Mouse (Mus musculus) forebrain, postnatal 0 days (tissue): ENCODE measurements at regions not wholly inside any gene's neighbourhood (a gene's known extent, or its start where the extent isn't known, plus 50 kb on each side); places are given as distances from the start of the nearest gene placed in this dataset.

Experiments used
- ATAC-seq: fragments of 200-750 bp; cut with Nextera tagmentation; 2 replicates; pipeline ENCODE4 v1.8.0; 2017; ENCODE audit warnings: mild to moderate bottlenecking, moderate library complexity
- DNase-seq: peaks from one replicate; pipeline ENCODE4 v3.0.0-alpha.2; 2015
- H3K27ac ChIP-seq: fragments of 300-500 bp; sonication (generic); 2 replicates; pipeline ENCODE4 v1.5.1; 2014; ENCODE audit warnings: low read depth, mild to moderate bottlenecking, antibody characterized with exemption, low read length, moderate library complexity, mixed read lengths
- H3K27me3 ChIP-seq: fragments of 300-500 bp; sonication (generic); 2 replicates; pipeline ENCODE4 v1.6.1; 2014; ENCODE audit warnings: mild to moderate bottlenecking, low read length, mixed read lengths; ENCODE audit not compliant: insufficient read depth
- H3K36me3 ChIP-seq: fragments of 300-500 bp; sonication (generic); 2 replicates; pipeline ENCODE4 v1.6.1; 2014; ENCODE audit warnings: mild to moderate bottlenecking, moderate library complexity; ENCODE audit not compliant: insufficient read depth
- H3K4me1 ChIP-seq: fragments of 300-500 bp; sonication (generic); 2 replicates; pipeline ENCODE4 v1.6.1; 2014; ENCODE audit warnings: antibody characterized with exemption; ENCODE audit not compliant: insufficient read depth
- H3K4me2 ChIP-seq: fragments of 300-500 bp; sonication (generic); 2 replicates; pipeline ENCODE4 v1.6.1; 2014; ENCODE audit warnings: low read depth, mild to moderate bottlenecking, moderate library complexity
- H3K4me3 ChIP-seq: fragments of 300-500 bp; sonication (generic); 2 replicates; pipeline ENCODE4 v1.5.1; 2014; ENCODE audit warnings: low read depth, low read length, mixed read lengths
- H3K9ac ChIP-seq: fragments of 300-500 bp; sonication (generic); 2 replicates; pipeline ENCODE4 v1.6.1; 2014; ENCODE audit warnings: mild to moderate bottlenecking
- H3K9me3 ChIP-seq: fragments of 300-500 bp; sonication (generic); 2 replicates; pipeline ENCODE4 v1.6.1; 2016; ENCODE audit warnings: low read length
- CTCF ChIP-seq: sonication (generic); IDR thresholded peaks from 2 replicates; pipeline ENCODE4 v1.5.1; 2016; ENCODE audit warnings: antibody characterized with exemption, control low read depth, low read depth
- WGBS: fragments of 180-500 bp; shearing (Covaris S2); extraction: QIAGEN DNeasy Blood & Tissue Kit; methylation state at CpG from one replicate; pipeline ENCODE4 v1.1.7; 2014; 5-methylcytosine and 5-hydroxymethylcytosine counted together

- no peak for TF ChIP-seq CTCF
- Histone ChIP-seq H3K36me3 (no peaks in the 10 kb centered on the region), H3K9me3 (no peaks in the 10 kb centered on the region), H3K9ac (no peak overlapping the region), H3K27ac (no peak overlapping the region), H3K4me3 (no peak overlapping the region), H3K27me3 (no peaks in the 10 kb centered on the region), H3K4me2 (no peak overlapping the region), H3K4me1 (no peaks in the 10 kb centered on the region)
- 84% methylated on average over 1 of the region's 1 CpGs for WGBS
- DNase-seq: no peak
- no peak for ATAC-seq
Measured at GRCm38 (mm10) chr4:142816986-142817385, 395.8 kb downstream of the Prdm2 start.

- no peak for DNase-seq
- Histone ChIP-seq H3K27me3 (no peaks in the 10 kb centered on the region), H3K36me3 (no peaks in the 10 kb centered on the region), H3K9me3 (no peaks in the 10 kb centered on the region), H3K4me3 (no peak overlapping the region), H3K4me2 (no peak overlapping the region), H3K27ac (no peak overlapping the region), H3K9ac (no peak overlapping the region), H3K4me1 (peaks cover 4% of the 10 kb centered on the region; the same call in 1 of the 2 replicates)
- TF ChIP-seq CTCF: no peak
- no peak; the same call in 1 of the 2 replicates for ATAC-seq
- WGBS: 83% methylated on average over 2 of the region's 2 CpGs
Measured at GRCm38 (mm10) chr4:142803819-142804218, 409.0 kb downstream of the Prdm2 start.

- ATAC-seq: no peak
- Histone ChIP-seq H3K4me3 (no peak overlapping the region), H3K9ac (no peak overlapping the region), H3K36me3 (no peaks in the 10 kb centered on the region), H3K9me3 (no peaks in the 10 kb centered on the region), H3K4me1 (peaks cover 4% of the 10 kb centered on the region; the same call in 1 of the 2 replicates), H3K27me3 (no peaks in the 10 kb centered on the region), H3K27ac (no peak overlapping the region), H3K4me2 (no peak overlapping the region)
- DNase-seq: no peak
- no peak for TF ChIP-seq CTCF
- WGBS: 41% methylated on average over 5 of the region's 5 CpGs
Measured at GRCm38 (mm10) chr4:142799291-142799690, 413.5 kb downstream of the Prdm2 start.

DNA sequence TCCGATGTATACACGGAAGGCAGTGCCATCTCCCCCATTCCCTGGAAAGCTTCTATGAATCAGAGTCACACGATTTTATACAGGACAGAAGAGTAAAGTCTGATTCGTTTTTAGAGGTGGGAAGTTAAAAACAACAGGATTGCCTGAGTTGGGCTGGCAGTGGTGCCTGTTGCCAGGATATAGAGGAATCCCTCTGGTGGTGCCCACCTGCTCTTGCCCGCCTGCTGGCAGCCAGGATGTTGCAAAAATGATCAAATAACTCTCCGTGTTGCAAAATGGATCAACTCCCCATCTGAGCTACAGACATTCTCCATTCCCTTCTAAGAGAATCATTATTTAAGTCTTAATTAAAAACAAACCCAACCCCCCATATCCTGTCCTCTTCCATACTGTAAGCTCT lies 414.0 kb downstream of the Prdm2 start:
- Histone ChIP-seq H3K36me3 (no peaks in the 10 kb centered on the region), H3K9me3 (no peaks in the 10 kb centered on the region), H3K4me3 (no peak overlapping the region), H3K9ac (no peak overlapping the region), H3K4me2 (no peak overlapping the region), H3K27ac (no peak overlapping the region), H3K4me1 (peaks cover 4% of the 10 kb centered on the region; the same call in 1 of the 2 replicates), H3K27me3 (no peaks in the 10 kb centered on the region)
- DNase-seq: peak; percentile 29
- 58% methylated on average over 6 of the region's 6 CpGs for WGBS
- TF ChIP-seq CTCF: no peak
- no peak for ATAC-seq

- no peak for ATAC-seq
Measured at GRCm38 (mm10) chr4:142792606-142792970, 420.2 kb downstream of the Prdm2 start.

GRCm38 (mm10) chr4:142791823-142792605 lies 420.8 kb downstream of the Prdm2 start:
- H3K9ac ChIP-seq: no peak overlapping the region
- H3K4me3 ChIP-seq: no peak overlapping the region
- H3K4me1 ChIP-seq: no peaks in the 10 kb centered on the region
- H3K36me3 ChIP-seq: no peaks in the 10 kb centered on the region
- no peaks in the 10 kb centered on the region for H3K27me3 ChIP-seq
- DNase-seq (no peak), ATAC-seq (no peak)
- no peaks in the 10 kb centered on the region for H3K9me3 ChIP-seq
- H3K4me2 ChIP-seq: no peak overlapping the region
- WGBS: 83% methylated on average over 3 of the region's 3 CpGs
- no peak overlapping the region for H3K27ac ChIP-seq
- TF ChIP-seq CTCF: no peak

More at GRCm38 (mm10) chr4:142792606-142792970, 420.2 kb downstream of the Prdm2 start:
- H3K9ac ChIP-seq: no peak overlapping the region
- TF ChIP-seq CTCF: no peak
- no peak overlapping the region for H3K4me3 ChIP-seq
- H3K4me2 ChIP-seq: no peak overlapping the region
- 80% methylated on average over 2 of the region's 2 CpGs for WGBS
- no peaks in the 10 kb centered on the region for H3K4me1 ChIP-seq
- DNase-seq: no peak
- H3K27me3 ChIP-seq: no peaks in the 10 kb centered on the region
- H3K9me3 ChIP-seq: no peaks in the 10 kb centered on the region
- H3K27ac ChIP-seq: no peak overlapping the region
- H3K36me3 ChIP-seq: no peaks in the 10 kb centered on the region

DNA sequence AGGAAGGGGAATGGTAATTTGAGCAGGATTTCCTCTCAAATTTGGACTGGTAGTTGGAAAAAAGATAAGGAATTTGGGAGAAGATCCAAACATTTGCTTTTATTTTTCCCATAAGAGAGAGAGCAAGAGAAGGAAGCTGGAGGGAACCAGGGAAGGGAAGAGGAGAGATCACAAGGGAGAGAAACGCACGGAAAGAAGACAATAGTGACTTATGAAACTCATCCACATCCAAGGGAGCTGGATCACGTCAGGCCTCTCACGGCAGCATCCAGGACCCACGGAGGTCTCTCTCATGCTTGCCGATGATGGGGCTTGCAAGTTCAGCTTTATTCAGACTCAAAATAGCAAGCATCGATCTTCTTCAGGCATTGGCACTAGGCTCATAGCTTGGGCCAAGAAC lies 423.7 kb downstream of the Prdm2 start:
- DNase-seq (no peak), ATAC-seq (no peak)
- no peak overlapping the region for H3K27ac ChIP-seq
- no peak for TF ChIP-seq CTCF
- no peaks in the 10 kb centered on the region for H3K4me1 ChIP-seq
- H3K4me2 ChIP-seq: no peak overlapping the region
- 85% methylated on average over 7 of the region's 7 CpGs for WGBS
- H3K4me3 ChIP-seq: no peak overlapping the region
- H3K27me3 ChIP-seq: no peaks in the 10 kb centered on the region
- H3K36me3 ChIP-seq: no peaks in the 10 kb centered on the region
- no peaks in the 10 kb centered on the region for H3K9me3 ChIP-seq
- H3K9ac ChIP-seq: no peak overlapping the region
